Mouse (Mus musculus) testis, adult 2 months (tissue): ENCODE data around the gene Gm11756. TPM values are rescaled to one million over a fixed set of nuclear protein-coding genes. Genes with fewer than 3 reads are reported as not detected.
"Not testable (repeated sequence)": the region's sequence is repeated elsewhere in the genome, so short reads cannot be mapped to it uniquely, and the experiment has no call there.

Experiments
- H3K27ac ChIP-seq: fragments of 200-500 bp; 2 replicates; pipeline ENCODE4 v1.5.1; 2012; ENCODE audit warnings: low read depth, low read length; ENCODE audit not compliant: control insufficient read depth, insufficient read depth
- H3K27me3 ChIP-seq: fragments of 200-500 bp; 2 replicates; pipeline ENCODE4 v1.6.1; 2012; ENCODE audit warnings: mild to moderate bottlenecking, low read length, moderate library complexity; ENCODE audit not compliant: control insufficient read depth, insufficient read depth
- H3K36me3 ChIP-seq: fragments of 200-500 bp; 2 replicates; pipeline ENCODE4 v1.6.1; 2012; ENCODE audit warnings: mild to moderate bottlenecking, low read length; ENCODE audit not compliant: control insufficient read depth, insufficient read depth
- H3K4me1 ChIP-seq: fragments of 200-500 bp; 2 replicates; pipeline ENCODE4 v1.6.1; 2012; ENCODE audit warnings: low read length; ENCODE audit not compliant: control insufficient read depth, insufficient read depth
- H3K4me3 ChIP-seq: fragments of 200-500 bp; 2 replicates; pipeline ENCODE4 v1.5.1; 2012; ENCODE audit warnings: low read depth, mild to moderate bottlenecking, low read length, moderate library complexity, mixed read lengths; ENCODE audit not compliant: control insufficient read depth
- CTCF ChIP-seq: fragments of 200-500 bp; IDR thresholded peaks from 2 replicates; pipeline ENCODE4 v1.5.1; 2012; ENCODE audit warnings: low read depth, mild to moderate bottlenecking, inconsistent platforms, low read length, moderate library complexity; ENCODE audit not compliant: control insufficient read depth, insufficient read depth, insufficient replicate concordance
- POLR2A ChIP-seq: fragments of 200-500 bp; IDR thresholded peaks from 2 replicates; pipeline ENCODE4 v1.6.1; 2012; ENCODE audit warnings: low read depth, mild to moderate bottlenecking, inconsistent platforms, low read length, moderate library complexity; ENCODE audit not compliant: control insufficient read depth
- polyA plus RNA-seq: library from polyadenylated mRNA; depleted of rRNA; stranded (reverse); fragments of >200 nt; gene quantifications from 2 replicates; pipeline ENCODE4 v1.2.3, GENCODE M21; 2012; rRNA removed

Gene Gm11756
- polyA plus RNA-seq, result not detected in 2 replicates

DNA sequence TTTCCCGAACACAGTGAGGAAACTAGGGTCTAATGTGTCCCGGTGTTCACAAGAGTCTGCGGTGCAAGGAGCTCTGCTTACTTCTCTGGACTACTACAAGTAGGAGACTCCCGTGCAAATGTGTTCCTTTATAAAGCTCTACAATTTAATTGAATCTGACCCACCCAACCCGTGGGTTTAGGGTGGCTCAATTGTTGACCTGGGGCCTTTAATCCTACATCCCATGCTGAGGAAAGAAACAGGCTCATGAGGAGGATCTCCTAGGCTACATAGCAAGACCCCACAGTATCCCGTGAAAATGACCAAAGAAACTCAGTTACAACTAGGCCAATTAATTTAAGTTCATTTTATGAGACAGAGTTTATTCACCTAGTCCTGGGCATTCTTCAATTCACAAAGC lies at the start of gene Gm11756:
Gene Gm11756, minus strand, starts transcription at position 101 of the 400 bp plus-strand sequence.
- not testable (repeated sequence) for H3K36me3 ChIP-seq, H3K27me3 ChIP-seq, H3K27ac ChIP-seq, H3K4me3 ChIP-seq, H3K4me1 ChIP-seq

DNA sequence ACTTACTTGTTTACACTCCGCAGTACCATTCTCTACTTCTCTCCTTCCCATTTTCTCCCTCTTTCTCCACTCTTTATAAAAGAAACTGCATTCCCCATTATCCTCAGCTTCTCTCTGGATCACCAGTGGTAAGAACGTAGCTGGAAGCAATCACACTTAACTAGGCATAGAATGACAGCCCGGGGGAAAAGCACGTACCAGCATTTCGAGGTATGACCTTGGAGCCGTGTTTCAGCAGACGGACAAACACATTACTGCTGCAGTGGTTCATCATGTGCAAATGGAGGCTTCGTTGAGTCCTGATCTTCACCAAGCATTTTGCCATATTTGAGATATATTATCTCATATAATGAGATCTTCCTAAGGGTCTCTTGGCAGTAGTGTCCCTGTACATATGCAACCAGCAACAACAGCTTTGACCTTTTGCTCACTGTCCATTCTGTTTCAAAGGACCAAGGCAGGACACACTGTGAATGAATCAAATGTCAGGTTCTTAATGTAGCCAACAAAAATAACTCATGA lies 29.9 kb upstream of the Gm11756 start, which contains the start of gene 2310002L09Rik:
Gene 2310002L09Rik, minus strand, starts transcription at position 472 of the 522 bp plus-strand sequence.
- TF ChIP-seq POLR2A, result no peak
- no peak for TF ChIP-seq CTCF
- no peaks in the 10 kb centered on the region for H3K36me3 ChIP-seq
- H3K4me3 ChIP-seq, result no peak within 1 kb of the TSS
- no peaks in the 10 kb centered on the region for H3K4me1 ChIP-seq
- H3K27ac ChIP-seq, result no peak within 1 kb of the TSS
- H3K27me3 ChIP-seq, result no peaks in the 10 kb centered on the region

DNA sequence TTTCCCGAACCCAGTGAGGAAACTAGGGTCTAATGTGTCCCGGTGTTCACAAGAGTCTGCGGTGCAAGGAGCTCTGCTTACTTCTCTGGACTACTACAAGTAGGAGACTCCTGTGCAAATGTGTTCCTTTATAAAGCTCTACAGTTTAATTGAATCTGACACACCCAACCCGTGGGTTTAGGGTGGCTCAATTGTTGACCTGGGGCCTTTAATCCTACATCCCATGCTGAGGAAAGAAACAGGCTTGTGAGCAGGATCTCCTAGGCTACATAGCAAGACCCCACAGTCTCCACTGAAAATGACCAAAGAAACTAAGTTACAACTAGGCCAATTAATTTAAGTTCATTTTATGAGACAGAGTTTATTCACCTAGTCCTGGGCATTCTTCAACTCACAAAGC lies 14.7 kb downstream of the Gm11756 start, which contains the start of gene Gm13871:
Gene Gm13871, minus strand, starts transcription at position 101 of the 400 bp plus-strand sequence.
- H3K27ac ChIP-seq, H3K4me3 ChIP-seq, H3K36me3 ChIP-seq, H3K27me3 ChIP-seq, H3K4me1 ChIP-seq: not testable (repeated sequence)

DNA sequence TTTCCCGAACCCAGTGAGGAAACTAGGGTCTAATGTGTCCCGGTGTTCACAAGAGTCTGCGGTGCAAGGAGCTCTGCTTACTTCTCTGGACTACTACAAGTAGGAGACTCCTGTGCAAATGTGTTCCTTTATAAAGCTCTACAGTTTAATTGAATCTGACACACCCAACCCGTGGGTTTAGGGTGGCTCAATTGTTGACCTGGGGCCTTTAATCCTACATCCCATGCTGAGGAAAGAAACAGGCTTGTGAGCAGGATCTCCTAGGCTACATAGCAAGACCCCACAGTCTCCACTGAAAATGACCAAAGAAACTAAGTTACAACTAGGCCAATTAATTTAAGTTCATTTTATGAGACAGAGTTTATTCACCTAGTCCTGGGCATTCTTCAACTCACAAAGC lies 29.5 kb downstream of the Gm11756 start, which contains the start of gene Gm11757:
Gene Gm11757, minus strand, starts transcription at position 101 of the 400 bp plus-strand sequence.
- H3K27me3 ChIP-seq, H3K27ac ChIP-seq, H3K4me3 ChIP-seq, H3K36me3 ChIP-seq, H3K4me1 ChIP-seq: not testable (repeated sequence)

DNA sequence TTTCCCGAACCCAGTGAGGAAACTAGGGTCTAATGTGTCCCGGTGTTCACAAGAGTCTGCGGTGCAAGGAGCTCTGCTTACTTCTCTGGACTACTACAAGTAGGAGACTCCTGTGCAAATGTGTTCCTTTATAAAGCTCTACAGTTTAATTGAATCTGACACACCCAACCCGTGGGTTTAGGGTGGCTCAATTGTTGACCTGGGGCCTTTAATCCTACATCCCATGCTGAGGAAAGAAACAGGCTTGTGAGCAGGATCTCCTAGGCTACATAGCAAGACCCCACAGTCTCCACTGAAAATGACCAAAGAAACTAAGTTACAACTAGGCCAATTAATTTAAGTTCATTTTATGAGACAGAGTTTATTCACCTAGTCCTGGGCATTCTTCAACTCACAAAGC lies 44.4 kb downstream of the Gm11756 start, which contains the start of gene Gm11758:
Gene Gm11758, minus strand, starts transcription at position 101 of the 400 bp plus-strand sequence.
- H3K27me3 ChIP-seq, H3K36me3 ChIP-seq, H3K4me1 ChIP-seq: not testable (repeated sequence)

More for the DNA sequence above, 44.4 kb downstream of the Gm11756 start, which contains the start of gene Gm11758:
- H3K4me3 ChIP-seq, H3K27ac ChIP-seq: not testable (repeated sequence)

Other genes with a start within 250 kb of the Gm11756 start
- not detected in 2 replicates for gene Gm428, start 237.2 kb downstream of the Gm11756 start, polyA plus RNA-seq
- gene Rasef, start 129.8 kb downstream of the Gm11756 start, polyA plus RNA-seq, result 12.1 and 12.4 TPM in 2 replicates
- not detected in 2 replicates for gene Gm11758, start 44.5 kb downstream of the Gm11756 start, polyA plus RNA-seq
- gene Gm11757, start 29.6 kb downstream of the Gm11756 start, polyA plus RNA-seq, result not detected in 2 replicates
- not detected in 2 replicates for gene Gm13871, start 14.8 kb downstream of the Gm11756 start, polyA plus RNA-seq
- gene 2310002L09Rik, start 30.1 kb upstream of the Gm11756 start, polyA plus RNA-seq, result not detected in 2 replicates
- gene Frmd3, start 92.7 kb upstream of the Gm11756 start, polyA plus RNA-seq, result 0.12 and 0.31 TPM in 2 replicates